Mouse (Mus musculus) intestine, postnatal 0 days (tissue): ENCODE results near the gene Dlgap1. TPM values are rescaled to one million over a fixed set of nuclear protein-coding genes. Genes with fewer than 3 reads are reported as not detected.

Source experiments
- ATAC-seq: fragments of 200-750 bp; cut with Nextera tagmentation; 2 replicates; pipeline ENCODE4 v1.8.0; 2017; ENCODE audit warnings: mild to moderate bottlenecking, moderate TSS enrichment, moderate library complexity
- H3K27ac ChIP-seq: fragments of 300-500 bp; sonication (generic); 2 replicates; pipeline ENCODE4 v1.5.1; 2014; ENCODE audit warnings: mild to moderate bottlenecking, low read depth, low read length, moderate library complexity
- H3K27me3 ChIP-seq: fragments of 300-500 bp; sonication (generic); replicated peaks from 2 replicates; pipeline ENCODE4 v1.6.1; 2014; ENCODE audit warnings: low read length, mixed read lengths; ENCODE audit not compliant: control insufficient read depth, insufficient read depth
- H3K36me3 ChIP-seq: fragments of 300-500 bp; sonication (generic); 2 replicates; pipeline ENCODE4 v1.6.1; 2014; ENCODE audit warnings: mild to moderate bottlenecking, moderate library complexity; ENCODE audit not compliant: control insufficient read depth, insufficient read depth
- H3K4me1 ChIP-seq: fragments of 300-500 bp; sonication (generic); replicated peaks from 2 replicates; pipeline ENCODE4 v1.6.1; 2014; ENCODE audit warnings: antibody characterized with exemption, low read length, mixed read lengths; ENCODE audit not compliant: control insufficient read depth, insufficient read depth
- H3K4me2 ChIP-seq: fragments of 300-500 bp; sonication (generic); replicated peaks from 2 replicates; pipeline ENCODE4 v1.6.1; 2014; ENCODE audit warnings: low read depth, mild to moderate bottlenecking, moderate library complexity
- H3K4me3 ChIP-seq: fragments of 300-500 bp; sonication (generic); 2 replicates; pipeline ENCODE4 v1.5.1; 2014; ENCODE audit warnings: low read depth, low read length
- H3K9ac ChIP-seq: fragments of 300-500 bp; sonication (generic); 2 replicates; pipeline ENCODE4 v1.6.1; 2014; ENCODE audit warnings: mild to moderate bottlenecking, low read depth, low read length
- H3K9me3 ChIP-seq: fragments of 300-500 bp; sonication (generic); 2 replicates; pipeline ENCODE4 v1.6.1; 2016; ENCODE audit warnings: mixed run types; ENCODE audit not compliant: control insufficient read depth
- CTCF ChIP-seq: sonication (generic); IDR thresholded peaks from 2 replicates; pipeline ENCODE4 v1.5.1; 2016; ENCODE audit warnings: low read depth, mild to moderate bottlenecking, control low read depth, antibody characterized with exemption, moderate library complexity
- WGBS: fragments of 180-500 bp; shearing (Covaris S2); extraction: QIAGEN DNeasy Blood & Tissue Kit; methylation state at CpG from one replicate; pipeline ENCODE4 v1.1.7; 2014; 5-methylcytosine and 5-hydroxymethylcytosine counted together
- polyA plus RNA-seq: library from polyadenylated mRNA; unstranded; fragments of >200 nt; fragmentation: Nextera tagmentation; extraction: Ambion mirVana; gene quantifications from 2 replicates; pipeline ENCODE4 v1.2.1, GENCODE M21; 2015

Gene Dlgap1
- polyA plus RNA-seq, 1 experiment from 2014 or later = 0.85 TPM

DNA sequence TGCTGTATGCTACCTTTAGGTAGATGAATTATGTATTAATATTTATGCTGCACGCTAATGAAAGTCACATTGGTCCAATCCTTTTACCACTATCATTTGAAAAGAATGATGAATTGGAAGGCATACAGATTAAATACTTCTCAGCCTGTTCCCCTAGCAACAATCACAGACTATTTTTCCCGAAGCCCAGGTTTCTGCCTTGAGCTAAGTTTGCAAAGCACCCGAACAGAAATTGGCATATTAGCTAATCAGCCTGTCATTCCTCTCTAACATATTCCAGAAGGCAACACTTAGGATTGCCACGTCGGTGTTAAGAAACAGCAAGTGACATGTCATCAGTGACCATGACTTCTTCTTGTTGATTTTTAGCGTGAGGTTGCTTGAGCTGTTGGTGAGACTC lies 619.8 kb downstream of the Dlgap1 start:
- Histone ChIP-seq H3K4me3 (no peak overlapping the region), H3K9ac (no peak overlapping the region)
- 68% methylated on average over 6 of the region's 6 CpGs for WGBS

DNA sequence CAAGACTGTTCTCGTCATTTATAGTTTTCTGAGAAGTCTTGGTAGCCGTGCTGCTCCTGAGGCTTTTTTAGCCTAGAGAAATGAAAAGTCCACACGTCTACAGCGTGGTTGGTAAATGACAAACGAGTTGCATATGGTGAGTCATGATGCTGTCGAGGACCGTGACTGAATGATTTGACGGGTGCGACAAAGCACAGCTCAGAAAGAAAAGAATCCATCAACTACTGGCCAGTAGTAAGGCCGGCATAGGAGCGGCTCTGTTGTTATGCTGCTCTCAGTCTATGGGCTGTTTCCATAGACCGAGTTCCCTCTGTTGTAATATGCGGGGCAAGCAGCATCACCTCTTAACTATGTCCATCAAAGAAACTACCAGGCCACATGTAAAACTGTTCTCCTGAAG lies 620.3 kb downstream of the Dlgap1 start:
- no peaks in the 10 kb centered on the region for H3K9me3 ChIP-seq
- ATAC-seq = no peak
- no peaks in the 10 kb centered on the region for H3K27me3 ChIP-seq
- H3K4me2 ChIP-seq = no peak overlapping the region
- no peaks in the 10 kb centered on the region for H3K36me3 ChIP-seq
- no peak overlapping the region for H3K27ac ChIP-seq
- TF ChIP-seq CTCF = no peak
- H3K4me3 ChIP-seq = no peak overlapping the region
- no peak overlapping the region for H3K9ac ChIP-seq
- no peaks in the 10 kb centered on the region for H3K4me1 ChIP-seq
- WGBS = 89% methylated on average over 13 of the region's 13 CpGs

More for the DNA sequence above, 619.8 kb downstream of the Dlgap1 start:
- Histone ChIP-seq H3K27me3 (no peaks in the 10 kb centered on the region), H3K4me2 (no peak overlapping the region), H3K4me1 (no peaks in the 10 kb centered on the region), H3K36me3 (no peaks in the 10 kb centered on the region), H3K27ac (no peak overlapping the region), H3K9me3 (no peaks in the 10 kb centered on the region)
- no peak for TF ChIP-seq CTCF
- ATAC-seq = no peak

DNA sequence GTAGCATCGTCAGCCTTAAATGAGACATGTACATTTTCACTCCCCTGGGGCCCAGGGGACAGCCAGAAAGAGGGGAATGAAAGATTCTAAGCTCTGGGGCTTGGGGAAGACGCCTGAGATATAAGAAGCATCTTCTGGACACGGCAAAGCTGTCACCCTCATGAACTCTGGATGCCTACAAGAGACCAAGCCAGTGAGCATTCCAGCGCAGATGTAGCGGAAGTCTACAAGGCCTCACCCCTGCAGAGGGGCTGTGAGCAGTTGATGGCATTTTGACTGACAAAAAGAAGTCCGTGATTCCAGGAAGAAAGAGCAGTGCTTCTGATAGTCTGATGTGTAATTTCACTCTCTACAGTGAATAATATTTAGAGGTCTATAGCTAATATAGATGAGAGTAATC lies 621.6 kb downstream of the Dlgap1 start:
- H3K27ac ChIP-seq = no peak overlapping the region
- no peak for TF ChIP-seq CTCF
- H3K9ac ChIP-seq = no peak overlapping the region
- no peaks in the 10 kb centered on the region for H3K36me3 ChIP-seq
- H3K4me2 ChIP-seq = no peak overlapping the region
- no peaks in the 10 kb centered on the region for H3K4me1 ChIP-seq
- no peak overlapping the region for H3K4me3 ChIP-seq
- no peak for ATAC-seq
- WGBS = 80% methylated on average over 6 of the region's 6 CpGs
- H3K9me3 ChIP-seq = no peaks in the 10 kb centered on the region
- no peaks in the 10 kb centered on the region for H3K27me3 ChIP-seq

DNA sequence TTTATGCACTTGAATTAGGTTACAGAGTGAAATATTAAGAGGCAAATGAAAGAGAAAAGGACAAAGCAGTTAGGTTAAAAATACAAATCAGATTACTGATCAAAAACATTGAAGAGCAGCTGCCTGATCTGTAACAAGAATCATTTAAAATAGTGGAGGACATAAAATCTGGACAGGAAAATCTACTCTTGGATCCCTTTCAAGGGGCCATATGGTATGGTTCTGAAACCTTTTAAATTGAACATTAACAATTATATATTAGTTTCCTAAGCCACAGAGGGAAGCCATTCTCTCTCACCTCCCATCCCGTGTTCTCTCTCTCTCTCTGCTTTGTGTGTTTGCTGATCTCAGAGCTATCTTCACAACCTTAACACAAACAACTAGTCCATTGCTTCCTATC lies 625.4 kb downstream of the Dlgap1 start:
- TF ChIP-seq CTCF = no peak
- Histone ChIP-seq H3K27me3 (no peaks in the 10 kb centered on the region), H3K9ac (no peak overlapping the region), H3K36me3 (no peaks in the 10 kb centered on the region), H3K4me2 (no peak overlapping the region), H3K27ac (no peak overlapping the region), H3K9me3 (no peaks in the 10 kb centered on the region), H3K4me3 (no peak overlapping the region), H3K4me1 (no peaks in the 10 kb centered on the region)
- no peak for ATAC-seq
- WGBS = 52% methylated on average over 1 of the region's 1 CpGs

DNA sequence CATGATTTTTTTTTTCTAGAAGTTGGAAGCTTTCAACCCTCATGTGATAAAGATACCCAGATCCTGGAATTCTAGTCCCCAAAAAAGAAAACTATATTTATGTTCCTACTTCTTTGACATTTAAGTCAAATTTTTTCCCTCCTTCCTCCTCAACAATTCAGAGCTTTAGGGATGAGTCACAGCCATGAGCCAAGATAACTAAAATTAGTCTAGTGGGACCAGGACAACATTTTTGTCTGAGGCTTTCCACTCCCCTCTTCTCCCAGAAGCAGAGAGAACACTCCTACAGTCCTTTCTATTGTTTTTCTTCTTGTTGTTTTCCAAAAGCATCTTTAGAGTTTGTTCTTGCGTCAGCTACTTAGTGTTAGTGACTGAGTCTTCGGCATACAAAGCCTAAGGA lies 627.5 kb downstream of the Dlgap1 start:
- Histone ChIP-seq H3K36me3 (no peaks in the 10 kb centered on the region), H3K9me3 (no peaks in the 10 kb centered on the region), H3K9ac (no peak overlapping the region), H3K27me3 (no peaks in the 10 kb centered on the region), H3K4me2 (no peak overlapping the region), H3K4me3 (no peak overlapping the region), H3K4me1 (no peaks in the 10 kb centered on the region), H3K27ac (no peak overlapping the region)
- ATAC-seq = no peak
- WGBS = 89% methylated on average over 2 of the region's 2 CpGs
- TF ChIP-seq CTCF = no peak

DNA sequence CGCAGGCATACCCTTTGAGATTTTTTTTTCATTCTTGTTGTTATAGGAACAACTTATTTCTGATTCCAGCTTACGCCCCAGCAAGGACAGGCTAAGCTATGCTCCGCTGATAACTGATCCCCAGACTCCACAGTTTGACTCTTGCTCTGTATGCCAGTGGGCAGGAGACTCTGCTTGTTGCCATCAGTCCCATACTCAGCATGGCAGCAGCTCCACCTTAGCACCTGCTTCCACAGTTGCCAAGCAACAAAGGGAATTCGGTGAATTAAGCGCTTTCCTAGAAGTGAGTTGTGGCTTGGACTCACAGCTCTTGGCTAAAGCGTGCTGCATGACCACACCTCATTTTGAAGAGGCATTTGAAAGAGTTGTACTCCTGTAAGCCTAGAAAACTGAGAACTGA lies 631.6 kb downstream of the Dlgap1 start:
- Histone ChIP-seq H3K9me3 (no peaks in the 10 kb centered on the region), H3K4me3 (no peak overlapping the region), H3K27me3 (no peaks in the 10 kb centered on the region), H3K9ac (no peak overlapping the region), H3K27ac (no peak overlapping the region), H3K36me3 (no peaks in the 10 kb centered on the region), H3K4me1 (no peaks in the 10 kb centered on the region), H3K4me2 (no peak overlapping the region)
- no peak for ATAC-seq
- TF ChIP-seq CTCF = no peak
- WGBS = 80% methylated on average over 6 of the region's 6 CpGs

DNA sequence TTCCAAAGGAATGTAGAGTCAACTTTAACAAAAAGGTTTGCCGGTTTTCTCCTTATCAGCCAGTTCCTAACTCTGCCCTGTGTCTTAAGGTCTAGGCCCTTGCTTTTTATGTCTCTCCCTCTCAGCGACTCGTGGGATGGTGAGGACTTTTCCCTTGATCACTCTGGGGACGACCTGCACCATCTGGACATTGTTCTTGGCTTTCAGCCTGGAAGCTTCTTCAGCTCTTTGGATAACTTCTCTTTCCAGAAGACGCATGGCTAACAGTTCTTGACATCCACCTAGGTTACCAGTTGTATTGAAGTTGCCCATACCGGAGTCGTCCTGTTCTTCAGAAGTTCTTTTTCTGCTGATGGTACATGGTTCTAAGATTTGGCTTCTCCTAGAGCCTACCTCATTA lies 633.2 kb downstream of the Dlgap1 start:
- TF ChIP-seq CTCF = no peak
- Histone ChIP-seq H3K27ac (no peak overlapping the region), H3K27me3 (no peaks in the 10 kb centered on the region), H3K9ac (no peak overlapping the region), H3K36me3 (no peaks in the 10 kb centered on the region), H3K4me3 (no peak overlapping the region), H3K9me3 (no peaks in the 10 kb centered on the region), H3K4me1 (no peaks in the 10 kb centered on the region), H3K4me2 (no peak overlapping the region)
- 80% methylated on average over 7 of the region's 7 CpGs for WGBS
- ATAC-seq = no peak
